Comparison of ENCODE assay signal across 10 mouse cellular contexts in the genomic region with DNA sequence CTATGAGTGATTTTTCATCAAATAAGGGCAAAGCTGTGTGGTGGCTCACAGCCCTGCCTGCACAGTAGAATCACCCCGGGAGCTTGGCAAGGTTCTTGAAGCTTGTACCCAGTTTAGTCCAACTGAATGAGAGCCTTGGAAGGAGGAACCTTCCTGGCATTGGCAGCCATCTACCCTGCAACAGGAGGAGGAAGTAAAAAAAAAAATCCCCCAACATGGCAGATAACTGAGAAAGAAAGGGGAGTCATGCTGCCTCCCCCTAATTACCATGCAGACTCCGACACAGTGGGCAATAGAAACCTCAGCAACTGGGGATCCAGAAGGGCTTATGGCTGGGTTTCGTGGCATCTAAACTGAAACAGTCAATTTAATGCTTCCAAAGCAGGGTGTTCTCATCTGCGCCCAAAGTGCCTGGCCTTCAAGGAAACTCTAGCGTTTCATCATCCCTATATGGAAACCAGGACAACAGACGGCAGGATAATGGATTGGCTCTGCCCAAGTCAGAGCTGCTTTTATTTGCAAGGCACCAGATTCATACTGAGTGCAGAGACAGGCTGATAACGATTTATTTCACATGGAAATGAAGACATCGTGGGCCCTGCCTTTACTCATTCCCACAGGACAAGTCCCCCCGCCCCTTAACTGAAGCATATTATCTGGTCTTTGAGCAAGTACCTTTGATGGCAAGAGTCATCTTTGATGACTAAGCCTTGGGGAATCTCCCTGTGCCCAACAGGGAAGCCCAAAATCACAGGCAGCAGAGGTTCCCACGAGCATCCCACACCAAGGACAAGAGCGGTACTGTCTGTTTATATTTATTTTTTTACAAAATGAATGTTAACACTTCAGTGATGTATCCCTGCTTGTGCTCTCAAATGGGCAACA. TPM values are rescaled to one million over a fixed set of nuclear protein-coding genes. Genes with fewer than 3 reads are reported as not detected.
DNase-seq lines count a peak whose midpoint lies in the region; ATAC-seq and TF ChIP-seq lines count a peak whose summit lies in the region.
"Had no signal": no experiment of that assay in that cellular context is flagged by ENCODE, and none has a peak within 500 bp of the region (broad histone marks: within the 10 kb centered on the region; RNA-seq: fewer than 3 reads in every experiment).

No protein-coding gene starts in this region.

- H3K27me3 ChIP-seq in heart, embryonic 12.5 days (replicated peaks): no peaks in the 10 kb centered on the region; the same call in 1 of the 2 replicates
- H3K27me3 ChIP-seq in hindbrain, embryonic 12.5 days: no peaks in the 10 kb centered on the region
- H3K27me3 ChIP-seq in midbrain, embryonic 16.5 days (ENCODE audit: control insufficient read depth, insufficient read depth, low read depth, low read length): no peaks in the 10 kb centered on the region

- H3K4me3 ChIP-seq in heart, embryonic 12.5 days: no peak overlapping the region
- H3K4me3 ChIP-seq in hindbrain, embryonic 12.5 days: no peak overlapping the region
- no peak overlapping the region for H3K4me3 ChIP-seq in midbrain, embryonic 16.5 days (ENCODE audit: low read depth, low read length)
- H3K4me3 ChIP-seq: erythroblast, embryonic 14.5 days had no signal

- H3K9me3 ChIP-seq in heart, embryonic 12.5 days (replicated peaks): no peaks in the 10 kb centered on the region
- H3K9me3 ChIP-seq in hindbrain, embryonic 12.5 days (replicated peaks): no peaks in the 10 kb centered on the region
- H3K9me3 ChIP-seq in midbrain, embryonic 16.5 days (replicated peaks; ENCODE audit: control insufficient read depth, low read length, poor library complexity, severe bottlenecking): no peaks in the 10 kb centered on the region
- H3K9me3 ChIP-seq: G1E had no signal

- no peak for DNase-seq in heart, postnatal 10 days
- DNase-seq in brain, embryonic 14.5 days (ENCODE audit: low read depth): peak; percentile 85
- no peak for DNase-seq in kidney, postnatal 14 days
- DNase-seq in thymus, postnatal 14 days: no peak

- peak overlapping the region; percentile 9; the same call in 1 of the 2 replicates for H3K4me2 ChIP-seq in heart, embryonic 12.5 days
- no peak overlapping the region for H3K4me2 ChIP-seq in hindbrain, embryonic 12.5 days (replicated peaks)
- no peak overlapping the region for H3K4me2 ChIP-seq in midbrain, embryonic 16.5 days (ENCODE audit: low read length)

- no peak overlapping the region for H3K27ac ChIP-seq in heart, embryonic 12.5 days (ENCODE audit: poor library complexity, severe bottlenecking)
- H3K27ac ChIP-seq in hindbrain, embryonic 12.5 days: no peak overlapping the region
- peak overlapping the region; percentile 45; the same call in 1 of the 2 replicates for H3K27ac ChIP-seq in midbrain, embryonic 16.5 days (ENCODE audit: low read length)

- TF ChIP-seq CTCF in brain, embryonic 14.5 days (IDR thresholded peaks at IDR 0.05; ENCODE audit: borderline replicate concordance, extremely low read depth, insufficient read depth, insufficient read length): no peak

- intact Hi-C loops in heart, postnatal 10 days (cut with DNase I): no loop called here

- peaks cover 17% of the 10 kb centered on the region for H3K4me1 ChIP-seq in heart, embryonic 12.5 days (replicated peaks)
- peaks cover 9% of the 10 kb centered on the region; the same call in 1 of the 2 replicates for H3K4me1 ChIP-seq in hindbrain, embryonic 12.5 days
- peaks cover 10% of the 10 kb centered on the region for H3K4me1 ChIP-seq in midbrain, embryonic 16.5 days (ENCODE audit: control insufficient read depth, insufficient read depth, low read length)

- 58% methylated on average over 11 of the region's 11 CpGs for WGBS in heart, embryonic 12.5 days
- 43% methylated on average over 11 of the region's 11 CpGs for WGBS in hindbrain, embryonic 12.5 days
- WGBS in midbrain, embryonic 16.5 days: 37% methylated on average over 11 of the region's 11 CpGs

- no peak overlapping the region for H3K9ac ChIP-seq in heart, embryonic 12.5 days
- no peak overlapping the region for H3K9ac ChIP-seq in hindbrain, embryonic 12.5 days
- no peak overlapping the region for H3K9ac ChIP-seq in midbrain, embryonic 16.5 days (ENCODE audit: low read depth, low read length)

- H3K36me3 ChIP-seq in heart, embryonic 12.5 days: no peaks in the 10 kb centered on the region
- no peaks in the 10 kb centered on the region for H3K36me3 ChIP-seq in hindbrain, embryonic 12.5 days
- H3K36me3 ChIP-seq in midbrain, embryonic 16.5 days (ENCODE audit: control insufficient read depth, insufficient read depth, low read length): no peaks in the 10 kb centered on the region
- H3K36me3 ChIP-seq: G1E had no signal

- no peak for TF ChIP-seq POLR2A in brain, embryonic 14.5 days (IDR thresholded peaks at IDR 0.05; ENCODE audit: borderline replicate concordance, extremely low read depth, insufficient read depth, insufficient read length, poor library complexity, severe bottlenecking)

- no peak for ATAC-seq in heart, embryonic 12.5 days (ENCODE audit: insufficient number of reproducible peaks, low FRiP score)
- peak; percentile 59; the same call in 1 of the 2 replicates for ATAC-seq in hindbrain, embryonic 12.5 days (ENCODE audit: low FRiP score)
- peak; percentile 49 for ATAC-seq in midbrain, embryonic 16.5 days
- no peak for ATAC-seq in monocyte, adult 5-6 weeks (replicated peaks; ENCODE audit: insufficient number of reproducible peaks, low FRiP score, low TSS enrichment, poor library complexity, severe bottlenecking)

RNA-seq across cellular contexts. Expression of a gene that starts 52.9 kb away (rescaled TPM):
- polyA plus RNA-seq in heart, embryonic 12.5 days (2016; fragmentation: Nextera tagmentation; extraction: Ambion mirVana): 31.7 and 33.5 TPM in 2 replicates
- 10 to 100 TPM; 29.7 to 35.6 TPM for total RNA-seq in heart, postnatal 10 days (2021)
- polyA plus RNA-seq in brain, embryonic 14.5 days (2012; rRNA removed): 27.8 and 28.9 TPM in 2 replicates
- 36.3 and 39.3 TPM in 2 replicates for polyA plus RNA-seq in hindbrain, embryonic 12.5 days (2016; fragmentation: Nextera tagmentation; extraction: Ambion mirVana)
- polyA plus RNA-seq in midbrain, embryonic 16.5 days (2015; fragmentation: Nextera tagmentation; extraction: Ambion mirVana): 38.3 and 39.2 TPM in 2 replicates
- total RNA-seq in monocyte, adult 5-6 weeks (2017): 52.6 to 69.1 TPM (median 61.7 TPM) in 3 replicates

Comparison
In these comparisons a context has a peak if more than half of its experiments do, and no peak if none do; other contexts are left out.
1. ATAC-seq: peak in hindbrain, embryonic 12.5 days (single experiment) and midbrain, embryonic 16.5 days (single experiment); none in heart, embryonic 12.5 days (single experiment) and monocyte, adult 5-6 weeks (single experiment).